Mouse (Mus musculus): ENCODE measurements around the gene Hkdc1.

Gene Hkdc1

GRCm38 (mm10) chr10:62379808-62380207, 42.5 kb downstream of the Hkdc1 start, which contains the start of gene Hk1:
Hk1 (minus strand) TSS chr10:62379908.
- DNase-seq = no peak

- DNase-seq = no peak
These were observed 63.5 kb downstream of the Hkdc1 start for GRCm38 (mm10) chr10:62358827-62359226.

GRCm38 (mm10) chr10:62356105-62356730, 66.1 kb downstream of the Hkdc1 start:
- peak; percentile 55 for DNase-seq

- DNase-seq = no peak
These were observed 77.1 kb downstream of the Hkdc1 start for GRCm38 (mm10) chr10:62345147-62345546.

GRCm38 (mm10) chr10:62344004-62344752, 78.1 kb downstream of the Hkdc1 start:
- no peak for DNase-seq

GRCm38 (mm10) chr10:62342512-62342911, 79.8 kb downstream of the Hkdc1 start:
- DNase-seq = peak in 1 of 2 experiments; percentile 4

GRCm38 (mm10) chr10:62341956-62342355, 80.3 kb downstream of the Hkdc1 start:
- DNase-seq = no peak

GRCm38 (mm10) chr10:62340991-62341390, 81.3 kb downstream of the Hkdc1 start:
- DNase-seq = no peak

- peak; percentile 96 for DNase-seq
These were observed 82.1 kb downstream of the Hkdc1 start for GRCm38 (mm10) chr10:62340095-62340731.

- DNase-seq = peak; percentile 70 to 72
These were observed 82.8 kb downstream of the Hkdc1 start for GRCm38 (mm10) chr10:62339211-62340094.

GRCm38 (mm10) chr10:62338626-62339025, 83.7 kb downstream of the Hkdc1 start:
- peak in 1 of 2 experiments; percentile 12 for DNase-seq

GRCm38 (mm10) chr10:62338176-62338575, 84.1 kb downstream of the Hkdc1 start:
- DNase-seq = peak in 1 of 2 experiments; percentile 12

GRCm38 (mm10) chr10:62336601-62337578, 85.4 kb downstream of the Hkdc1 start:
- peak in 1 of 2 experiments; percentile 35 for DNase-seq

GRCm38 (mm10) chr10:62335423-62335776, 86.9 kb downstream of the Hkdc1 start:
- no peak for DNase-seq

- peak in 1 of 2 experiments; percentile 6 for DNase-seq
These were observed 87.4 kb downstream of the Hkdc1 start for GRCm38 (mm10) chr10:62334686-62335422.

- peak in 1 of 2 experiments; percentile 6 for DNase-seq
These were observed 89.0 kb downstream of the Hkdc1 start for GRCm38 (mm10) chr10:62333269-62333668.
